Mouse (Mus musculus): Measurements from ENCODE around the gene Odf3. TPM values are rescaled to one million over a fixed set of nuclear protein-coding genes. Genes with fewer than 3 reads are reported as not detected.
"Not testable (repeated sequence)": the region's sequence is repeated elsewhere in the genome, so short reads cannot be mapped to it uniquely, and the experiment has no call there.

Odf3 gene
- polyA plus RNA-seq, 1 experiment from 2014 or later: not detected

GRCm38 (mm10) chr7:140877364-140877763 lies 29.8 kb downstream of the Odf3 start:
- no peak overlapping the region for H3K4me2 ChIP-seq (replicated peaks; ENCODE audit: low read depth)
- no peaks in the 10 kb centered on the region for H3K9me3 ChIP-seq (ENCODE audit: control insufficient read depth)
- H3K27ac ChIP-seq (ENCODE audit: low read depth, low read length): no peak overlapping the region
- H3K27me3 ChIP-seq (replicated peaks; ENCODE audit: control insufficient read depth, insufficient read depth, low read length): no peaks in the 10 kb centered on the region
- no peak overlapping the region for H3K4me3 ChIP-seq (ENCODE audit: low read depth, low read length)
- H3K9ac ChIP-seq (ENCODE audit: low read depth, low read length): no peak overlapping the region
- TF ChIP-seq CTCF (IDR thresholded peaks at IDR 0.05; ENCODE audit: low read depth): no peak
- H3K4me1 ChIP-seq (replicated peaks; ENCODE audit: control insufficient read depth, insufficient read depth, low read length): peaks cover 2% of the 10 kb centered on the region; the same call in 1 of the 2 replicates
- WGBS: 81% methylated on average over 6 of the region's 6 CpGs
- H3K36me3 ChIP-seq (ENCODE audit: control insufficient read depth, insufficient read depth): peaks cover 42% of the 10 kb centered on the region
- no peak for ATAC-seq

- peaks cover 2% of the 10 kb centered on the region; the same call in 1 of the 2 replicates for H3K4me1 ChIP-seq (replicated peaks; ENCODE audit: control insufficient read depth, insufficient read depth, low read length)
- H3K36me3 ChIP-seq (ENCODE audit: control insufficient read depth, insufficient read depth): peaks cover 32% of the 10 kb centered on the region
- no peak for ATAC-seq
- H3K9me3 ChIP-seq (ENCODE audit: control insufficient read depth): no peaks in the 10 kb centered on the region
- H3K9ac ChIP-seq (ENCODE audit: low read depth, low read length): no peak overlapping the region
- WGBS: 87% methylated on average over 7 of the region's 7 CpGs
- H3K4me2 ChIP-seq (replicated peaks; ENCODE audit: low read depth): 0 out of 2 replicates have a peak overlapping the region, but pooled peaks have one; percentile 17
- H3K27ac ChIP-seq (ENCODE audit: low read depth, low read length): no peak overlapping the region
- H3K4me3 ChIP-seq (ENCODE audit: low read depth, low read length): no peak overlapping the region
- no peak for TF ChIP-seq CTCF (IDR thresholded peaks at IDR 0.05; ENCODE audit: low read depth)
- no peaks in the 10 kb centered on the region for H3K27me3 ChIP-seq (replicated peaks; ENCODE audit: control insufficient read depth, insufficient read depth, low read length)
These were observed 31.8 kb downstream of the Odf3 start for GRCm38 (mm10) chr7:140879355-140879754.

GRCm38 (mm10) chr7:140880419-140880818 lies 32.8 kb downstream of the Odf3 start:
- H3K9me3 ChIP-seq (ENCODE audit: control insufficient read depth): no peaks in the 10 kb centered on the region
- H3K27me3 ChIP-seq (replicated peaks; ENCODE audit: control insufficient read depth, insufficient read depth, low read length): no peaks in the 10 kb centered on the region
- peaks cover 30% of the 10 kb centered on the region for H3K36me3 ChIP-seq (ENCODE audit: control insufficient read depth, insufficient read depth)
- ATAC-seq: no peak
- no peak overlapping the region for H3K27ac ChIP-seq (ENCODE audit: low read depth, low read length)
- no peak overlapping the region for H3K9ac ChIP-seq (ENCODE audit: low read depth, low read length)
- 40% methylated on average over 3 of the region's 3 CpGs for WGBS
- H3K4me1 ChIP-seq (replicated peaks; ENCODE audit: control insufficient read depth, insufficient read depth, low read length): peaks cover 2% of the 10 kb centered on the region; the same call in 1 of the 2 replicates
- no peak for TF ChIP-seq CTCF (IDR thresholded peaks at IDR 0.05; ENCODE audit: low read depth)
- no peak overlapping the region for H3K4me3 ChIP-seq (ENCODE audit: low read depth, low read length)
- peak overlapping the region; percentile 87; the same call in 1 of the 2 replicates for H3K4me2 ChIP-seq (replicated peaks; ENCODE audit: low read depth)

GRCm38 (mm10) chr7:140880865-140881515 lies 33.4 kb downstream of the Odf3 start:
- no peak for ATAC-seq

GRCm38 (mm10) chr7:140881696-140882468 lies 34.3 kb downstream of the Odf3 start, which contains the start of the genes Psmd13 and Sirt3:
Gene Psmd13, plus strand, starts transcription at chr7:140881968.
Gene Sirt3, minus strand, starts transcription at chr7:140882309.
- ATAC-seq: peak; percentile 95
- peak within 1 kb of the TSS; percentile 81 for H3K27ac ChIP-seq (ENCODE audit: low read depth, low read length)
- TF ChIP-seq CTCF (IDR thresholded peaks at IDR 0.05; ENCODE audit: low read depth): peak; percentile 17; the same call in 1 of the 2 replicates
- peak within 1 kb of the TSS; percentile 87 for H3K4me2 ChIP-seq (replicated peaks; ENCODE audit: low read depth)
- peaks cover 28% of the 10 kb centered on the region for H3K36me3 ChIP-seq (ENCODE audit: control insufficient read depth, insufficient read depth)
- no peaks in the 10 kb centered on the region for H3K27me3 ChIP-seq (replicated peaks; ENCODE audit: control insufficient read depth, insufficient read depth, low read length)
- peak within 1 kb of the TSS; percentile 67 for H3K9ac ChIP-seq (ENCODE audit: low read depth, low read length)
- no peaks in the 10 kb centered on the region for H3K9me3 ChIP-seq (ENCODE audit: control insufficient read depth)
- under 1% methylated on average over 58 of the region's 59 CpGs for WGBS
- peaks cover 2% of the 10 kb centered on the region; the same call in 1 of the 2 replicates for H3K4me1 ChIP-seq (replicated peaks; ENCODE audit: control insufficient read depth, insufficient read depth, low read length)
- H3K4me3 ChIP-seq (ENCODE audit: low read depth, low read length): peak within 1 kb of the TSS; percentile 86

More at GRCm38 (mm10) chr7:140880865-140881515, 33.4 kb downstream of the Odf3 start:
- peaks cover 2% of the 10 kb centered on the region; the same call in 1 of the 2 replicates for H3K4me1 ChIP-seq (replicated peaks; ENCODE audit: control insufficient read depth, insufficient read depth, low read length)
- 7% methylated on average over 8 of the region's 8 CpGs for WGBS
- peak overlapping the region; percentile 81; the same call in 1 of the 2 replicates for H3K27ac ChIP-seq (ENCODE audit: low read depth, low read length)
- peak overlapping the region; percentile 86 for H3K4me3 ChIP-seq (ENCODE audit: low read depth, low read length)
- no peaks in the 10 kb centered on the region for H3K27me3 ChIP-seq (replicated peaks; ENCODE audit: control insufficient read depth, insufficient read depth, low read length)
- peak overlapping the region; percentile 87 for H3K4me2 ChIP-seq (replicated peaks; ENCODE audit: low read depth)
- peaks cover 28% of the 10 kb centered on the region for H3K36me3 ChIP-seq (ENCODE audit: control insufficient read depth, insufficient read depth)
- TF ChIP-seq CTCF (IDR thresholded peaks at IDR 0.05; ENCODE audit: low read depth): no peak
- peak overlapping the region; percentile 67 for H3K9ac ChIP-seq (ENCODE audit: low read depth, low read length)
- H3K9me3 ChIP-seq (ENCODE audit: control insufficient read depth): no peaks in the 10 kb centered on the region

- TF ChIP-seq CTCF (IDR thresholded peaks at IDR 0.05; ENCODE audit: low read depth): no peak
- peak overlapping the region; percentile 87 for H3K4me2 ChIP-seq (replicated peaks; ENCODE audit: low read depth)
- no peaks in the 10 kb centered on the region for H3K9me3 ChIP-seq (ENCODE audit: control insufficient read depth)
- ATAC-seq: no peak; the same call in 1 of the 2 replicates
- WGBS: under 1% methylated on average over 12 of the region's 12 CpGs
- H3K4me1 ChIP-seq (replicated peaks; ENCODE audit: control insufficient read depth, insufficient read depth, low read length): peaks cover 2% of the 10 kb centered on the region; the same call in 1 of the 2 replicates
- no peaks in the 10 kb centered on the region for H3K27me3 ChIP-seq (replicated peaks; ENCODE audit: control insufficient read depth, insufficient read depth, low read length)
- H3K36me3 ChIP-seq (ENCODE audit: control insufficient read depth, insufficient read depth): peaks cover 29% of the 10 kb centered on the region
- H3K27ac ChIP-seq (ENCODE audit: low read depth, low read length): peak overlapping the region; percentile 81
- H3K9ac ChIP-seq (ENCODE audit: low read depth, low read length): peak overlapping the region; percentile 67
- peak overlapping the region; percentile 86 for H3K4me3 ChIP-seq (ENCODE audit: low read depth, low read length)
These were observed 34.8 kb downstream of the Odf3 start for GRCm38 (mm10) chr7:140882469-140882803.

GRCm38 (mm10) chr7:140890636-140891035 lies 43.0 kb downstream of the Odf3 start:
- H3K27me3 ChIP-seq (replicated peaks; ENCODE audit: control insufficient read depth, insufficient read depth, low read length); H3K4me2 ChIP-seq (replicated peaks; ENCODE audit: low read depth); H3K27ac ChIP-seq (ENCODE audit: low read depth, low read length); ATAC-seq; H3K4me3 ChIP-seq (ENCODE audit: low read depth, low read length); H3K9ac ChIP-seq (ENCODE audit: low read depth, low read length); H3K4me1 ChIP-seq (replicated peaks; ENCODE audit: control insufficient read depth, insufficient read depth, low read length); H3K9me3 ChIP-seq (ENCODE audit: control insufficient read depth): not testable (repeated sequence)
- H3K36me3 ChIP-seq (ENCODE audit: control insufficient read depth, insufficient read depth): peaks cover 66% of the 10 kb centered on the region
- WGBS: 96% methylated on average over 16 of the region's 16 CpGs
